Mouse (Mus musculus) R1 (cell line): ENCODE data around the gene Fth1.
A peak's percentile ranks its signal among the peaks of the same experiment; 100 is the strongest.

Experiments used
- DNase-seq: peaks from one replicate; pipeline ENCODE4 v3.0.0-alpha.2; 2018; ENCODE audit warnings: low read depth, low spot score

Fth1 gene

DNA sequence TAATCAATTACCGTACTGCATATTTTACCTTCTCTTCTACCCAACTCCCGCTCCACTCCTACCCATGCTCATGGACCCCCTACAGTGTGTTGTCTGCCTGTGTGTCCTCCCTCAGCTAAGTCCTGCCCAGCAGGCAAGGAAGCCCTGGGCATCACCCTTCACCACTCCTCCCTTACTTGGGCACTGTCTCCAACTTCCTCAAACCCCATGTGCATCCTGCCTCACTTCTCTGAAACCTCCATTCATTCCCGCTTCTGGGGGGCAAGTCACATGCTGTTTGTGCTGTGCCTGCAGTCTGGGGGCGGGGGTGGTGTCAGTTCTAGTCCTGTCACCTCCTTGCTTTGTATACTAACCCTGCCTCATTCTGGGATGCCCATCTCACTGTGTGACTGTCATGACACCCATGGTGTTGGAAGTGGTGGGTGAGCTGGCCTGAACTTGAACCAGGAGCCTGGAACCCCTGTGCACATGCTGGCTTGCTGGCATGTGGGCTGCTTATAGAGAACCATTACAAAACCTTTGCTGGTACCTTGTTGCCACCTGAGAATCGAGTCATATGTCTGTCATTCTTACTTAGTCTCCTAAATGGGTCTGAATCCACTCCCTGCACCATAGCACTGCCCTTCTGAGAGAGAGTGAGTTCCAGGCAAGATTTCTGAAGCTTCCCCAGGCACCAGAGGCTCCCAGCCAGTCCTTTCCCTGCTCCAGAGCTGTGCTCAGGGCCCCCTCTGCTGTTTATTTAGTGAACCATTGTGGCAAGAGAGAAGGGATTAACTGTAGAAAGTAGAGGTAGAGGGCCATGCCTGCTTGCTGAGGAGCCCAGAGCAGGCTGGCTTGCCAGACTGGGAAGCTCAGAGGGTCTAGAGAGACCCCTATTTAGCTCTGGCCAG, 42.3 kb downstream of the Fth1 start:
- peak; percentile 23 for DNase-seq

DNA sequence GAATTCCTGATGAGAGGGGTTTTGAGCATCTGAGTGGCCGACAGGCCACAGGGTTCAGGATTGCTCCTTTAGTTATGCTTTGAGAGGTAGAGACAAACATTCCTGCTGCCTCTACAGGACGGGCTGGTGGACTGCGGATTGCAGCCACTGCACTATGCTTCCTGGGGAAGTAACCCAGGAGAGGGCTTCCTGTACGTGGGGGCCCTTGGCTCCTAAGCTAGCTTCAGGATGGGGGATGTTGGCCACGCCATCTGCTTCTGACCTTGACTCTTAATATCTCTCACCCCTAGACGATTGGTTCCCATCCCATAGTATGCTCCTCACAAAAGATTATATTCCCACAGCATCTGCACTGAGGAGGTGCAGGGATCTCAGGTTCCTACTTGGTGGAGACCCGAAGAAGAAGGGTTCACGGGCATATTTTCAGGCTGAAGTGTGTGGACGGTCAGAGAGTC, 42.9 kb downstream of the Fth1 start:
- DNase-seq: no peak

DNA sequence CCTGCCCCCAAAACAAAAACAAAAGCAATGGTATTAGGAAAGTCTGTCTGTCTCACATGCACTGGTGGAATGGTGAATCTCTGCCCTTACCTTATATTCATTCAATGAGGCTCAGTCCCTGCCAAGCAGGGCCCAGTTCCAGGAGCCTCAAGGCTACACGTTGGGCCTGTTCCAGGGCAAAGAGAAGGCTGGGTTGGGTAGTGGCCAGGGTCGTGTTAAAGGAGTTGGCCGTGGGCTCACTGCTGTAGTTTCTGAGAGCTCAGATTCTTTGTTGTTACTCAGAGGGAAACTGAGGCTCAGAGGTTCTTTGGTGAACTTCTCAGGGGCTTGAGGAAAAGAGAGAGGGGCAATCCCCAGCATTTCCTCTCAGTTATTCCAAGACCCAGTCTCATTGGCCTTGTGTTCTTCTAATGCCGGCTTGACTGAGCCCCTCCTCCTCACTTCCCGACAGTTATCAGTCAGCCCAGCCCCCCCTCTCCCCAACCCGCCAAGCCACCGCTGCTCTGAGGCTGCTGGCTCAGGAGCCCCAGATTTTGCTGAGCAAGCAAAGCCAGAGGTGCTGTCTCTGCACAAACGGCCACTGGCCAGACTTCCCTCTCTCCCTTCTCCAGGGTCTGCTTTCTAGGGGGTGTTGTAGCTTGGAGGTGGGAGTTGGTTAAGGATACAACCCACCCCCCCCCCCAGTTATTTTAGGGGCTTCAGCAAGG, 44.9 kb downstream of the Fth1 start:
- DNase-seq: no peak

DNA sequence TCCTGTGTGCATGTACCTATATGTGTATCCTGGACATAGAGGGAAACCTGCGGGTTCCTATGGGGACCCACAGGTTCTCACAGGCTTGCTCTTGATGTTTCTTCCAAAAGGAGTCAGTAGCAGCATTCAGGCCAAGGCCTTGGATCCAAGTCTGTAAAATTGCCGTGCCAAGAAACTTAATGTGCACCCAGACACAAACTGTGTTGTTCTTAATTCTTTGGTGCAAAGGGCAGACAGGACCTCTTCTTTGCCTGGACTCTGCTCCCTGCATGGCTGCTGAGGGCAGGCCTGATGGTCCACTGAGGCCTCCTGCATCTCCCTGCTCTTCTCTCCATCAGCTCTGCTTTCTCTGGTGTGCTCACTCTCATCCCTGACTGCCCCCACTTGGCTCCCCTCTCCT, 49.3 kb downstream of the Fth1 start:
- DNase-seq: no peak

DNA sequence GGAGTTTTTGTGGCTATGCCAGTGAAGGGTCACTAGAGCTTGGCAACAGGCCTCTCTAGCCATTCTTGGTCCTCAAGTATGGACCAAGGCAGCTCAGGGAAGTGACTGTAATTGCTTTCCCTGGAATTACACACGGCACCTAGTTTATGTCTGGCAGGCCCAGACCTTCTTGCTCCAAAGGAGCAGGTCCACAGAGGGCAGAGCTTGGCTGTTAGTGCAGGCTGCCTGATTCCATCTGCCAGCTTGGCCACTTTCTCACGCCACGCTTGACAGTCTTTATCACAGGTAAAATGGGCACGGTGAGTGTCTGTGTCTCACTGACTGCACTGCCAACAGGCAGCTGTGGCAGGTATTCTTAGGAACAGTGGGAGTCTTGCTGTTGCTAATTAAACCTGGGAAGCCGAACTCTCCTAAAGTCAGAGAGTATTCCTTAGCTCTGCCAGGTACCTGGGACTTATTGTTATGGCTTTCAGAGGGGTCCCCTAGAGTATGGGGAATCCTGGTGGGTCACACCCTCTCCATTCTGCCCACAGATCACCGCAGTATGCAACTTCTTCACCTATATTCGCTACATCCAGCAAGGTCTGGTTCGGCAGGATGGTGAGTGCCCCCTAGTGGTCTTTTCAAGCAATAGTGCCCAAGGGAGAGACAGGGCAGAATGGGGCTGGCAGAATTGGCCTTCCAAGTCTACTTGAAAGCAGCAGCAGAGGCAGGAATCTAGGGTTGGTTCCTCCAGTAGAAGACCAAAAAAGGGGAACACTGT, 53.0 kb downstream of the Fth1 start:
- peak; percentile 77 for DNase-seq

DNA sequence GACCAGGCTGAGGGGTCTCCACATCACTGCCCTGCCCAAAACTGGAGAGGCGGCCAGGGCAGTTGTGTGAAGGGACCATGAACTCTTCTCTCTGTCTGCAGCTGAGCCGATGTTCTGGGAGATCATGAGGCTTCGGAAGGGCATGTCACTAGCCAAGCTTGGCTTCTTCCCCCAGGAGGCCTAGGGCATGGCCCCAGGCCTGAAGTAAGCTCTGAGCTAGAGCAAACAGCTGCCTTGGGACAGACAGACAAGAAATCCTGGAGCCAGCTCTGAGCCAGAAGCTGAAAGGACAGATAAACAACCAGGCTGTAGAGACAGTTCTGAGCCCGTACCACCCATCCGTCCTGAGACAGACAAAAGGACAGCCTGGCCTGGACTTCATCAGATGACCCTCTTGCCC, 54.0 kb downstream of the Fth1 start:
- DNase-seq: no peak
